Mouse (Mus musculus): ENCODE measurements around the gene Gjc2. TPM values are rescaled to one million over a fixed set of nuclear protein-coding genes. Genes with fewer than 3 reads are reported as not detected.
"Not testable (repeated sequence)": the region's sequence is repeated elsewhere in the genome, so short reads cannot be mapped to it uniquely, and the experiment has no call there.

Gjc2 gene
- polyA plus RNA-seq, 1 experiment from 2014 or later: not detected

DNA sequence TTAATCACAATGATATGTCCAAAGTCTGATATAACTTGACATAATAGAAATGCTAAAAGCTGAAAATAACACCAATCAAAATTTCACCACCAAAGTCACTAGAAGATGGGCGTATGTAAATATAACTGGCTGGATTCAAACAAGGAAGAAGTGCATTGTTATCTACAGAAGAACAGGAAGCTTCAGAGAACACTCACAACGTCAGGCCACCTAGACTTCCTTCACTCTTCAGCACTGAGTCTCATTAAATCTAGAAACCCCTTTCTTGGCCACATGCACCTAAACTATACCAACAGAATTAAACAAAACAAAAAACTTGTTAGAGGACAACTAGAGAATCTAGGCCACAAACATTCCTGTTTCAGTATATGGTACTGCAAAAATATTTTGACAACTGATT, 41.5 kb upstream of the Gjc2 start:
- no peaks in the 10 kb centered on the region for H3K36me3 ChIP-seq (ENCODE audit: control insufficient read depth, insufficient read depth, low read length)
- no peak for ATAC-seq (ENCODE audit: low read depth)
- H3K9me3 ChIP-seq (ENCODE audit: control insufficient read depth, low read length): no peaks in the 10 kb centered on the region
- no peaks in the 10 kb centered on the region for H3K27me3 ChIP-seq (ENCODE audit: control insufficient read depth, insufficient read depth, low read length)
- H3K9ac ChIP-seq (replicated peaks; ENCODE audit: low read depth, low read length): no peak overlapping the region
- H3K4me3 ChIP-seq (ENCODE audit: low read depth, low read length): no peak overlapping the region
- H3K4me2 ChIP-seq (ENCODE audit: low read depth, low read length): no peak overlapping the region
- WGBS: 75% methylated on average over 2 of the region's 2 CpGs
- peaks cover 28% of the 10 kb centered on the region for H3K4me1 ChIP-seq (ENCODE audit: control insufficient read depth, insufficient read depth, low read length)
- H3K27ac ChIP-seq (ENCODE audit: low read depth, low read length): no peak overlapping the region

DNA sequence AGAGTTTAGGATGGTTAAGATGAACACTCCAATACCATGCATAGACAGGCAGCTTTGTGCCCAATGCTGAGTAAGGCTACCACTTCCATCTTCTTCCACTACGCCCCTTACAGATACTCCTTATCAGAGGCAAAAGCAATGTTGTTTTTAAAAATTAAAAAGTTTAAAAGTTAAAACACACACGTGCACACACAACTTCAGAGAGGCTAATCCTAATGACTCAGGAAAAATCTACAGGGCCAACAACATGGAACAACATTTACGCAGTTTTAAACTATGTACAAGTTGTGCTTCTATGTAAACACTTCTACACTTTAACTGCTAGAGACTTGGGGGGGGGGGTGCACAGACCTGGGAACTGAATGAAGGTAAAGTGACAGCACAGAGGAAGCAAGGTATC, 41.0 kb upstream of the Gjc2 start:
- H3K9me3 ChIP-seq (ENCODE audit: control insufficient read depth, low read length): no peaks in the 10 kb centered on the region
- H3K27me3 ChIP-seq (ENCODE audit: control insufficient read depth, insufficient read depth, low read length): no peaks in the 10 kb centered on the region
- H3K9ac ChIP-seq (replicated peaks; ENCODE audit: low read depth, low read length): no peak overlapping the region
- no peak overlapping the region for H3K4me2 ChIP-seq (ENCODE audit: low read depth, low read length)
- H3K4me1 ChIP-seq (ENCODE audit: control insufficient read depth, insufficient read depth, low read length): peaks cover 28% of the 10 kb centered on the region
- H3K36me3 ChIP-seq (ENCODE audit: control insufficient read depth, insufficient read depth, low read length): no peaks in the 10 kb centered on the region
- no peak overlapping the region for H3K27ac ChIP-seq (ENCODE audit: low read depth, low read length)
- no peak overlapping the region for H3K4me3 ChIP-seq (ENCODE audit: low read depth, low read length)
- WGBS: 94% methylated on average over 3 of the region's 3 CpGs
- no peak for ATAC-seq (ENCODE audit: low read depth)

DNA sequence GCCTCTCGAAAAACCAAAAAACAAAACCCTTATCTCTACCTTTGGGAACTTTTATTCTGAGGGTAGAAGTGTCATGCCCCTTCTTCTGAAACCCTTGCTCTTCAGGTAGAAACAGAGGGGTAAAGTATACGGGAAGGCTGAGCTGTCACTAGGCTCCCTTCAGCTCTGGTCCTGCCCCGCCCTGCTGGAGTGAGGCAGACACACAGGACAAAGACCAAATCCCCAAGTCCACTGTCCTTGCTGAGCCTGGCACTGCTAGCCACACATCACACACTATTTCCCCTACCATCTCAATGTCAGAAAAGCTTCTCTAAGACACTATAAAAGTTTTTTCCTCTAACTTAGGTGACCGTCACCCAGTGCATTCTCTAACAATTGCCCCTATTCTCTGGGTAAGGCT, 39.3 kb upstream of the Gjc2 start:
- no peak overlapping the region for H3K4me3 ChIP-seq (ENCODE audit: low read depth, low read length)
- H3K27ac ChIP-seq (ENCODE audit: low read depth, low read length): no peak overlapping the region
- peaks cover 24% of the 10 kb centered on the region for H3K4me1 ChIP-seq (ENCODE audit: control insufficient read depth, insufficient read depth, low read length)
- H3K4me2 ChIP-seq (ENCODE audit: low read depth, low read length): no peak overlapping the region
- no peak overlapping the region for H3K9ac ChIP-seq (replicated peaks; ENCODE audit: low read depth, low read length)
- 94% methylated on average over 4 of the region's 4 CpGs for WGBS
- H3K36me3 ChIP-seq (ENCODE audit: control insufficient read depth, insufficient read depth, low read length): no peaks in the 10 kb centered on the region
- no peaks in the 10 kb centered on the region for H3K9me3 ChIP-seq (ENCODE audit: control insufficient read depth, low read length)
- no peak for ATAC-seq (ENCODE audit: low read depth)
- H3K27me3 ChIP-seq (ENCODE audit: control insufficient read depth, insufficient read depth, low read length): no peaks in the 10 kb centered on the region

DNA sequence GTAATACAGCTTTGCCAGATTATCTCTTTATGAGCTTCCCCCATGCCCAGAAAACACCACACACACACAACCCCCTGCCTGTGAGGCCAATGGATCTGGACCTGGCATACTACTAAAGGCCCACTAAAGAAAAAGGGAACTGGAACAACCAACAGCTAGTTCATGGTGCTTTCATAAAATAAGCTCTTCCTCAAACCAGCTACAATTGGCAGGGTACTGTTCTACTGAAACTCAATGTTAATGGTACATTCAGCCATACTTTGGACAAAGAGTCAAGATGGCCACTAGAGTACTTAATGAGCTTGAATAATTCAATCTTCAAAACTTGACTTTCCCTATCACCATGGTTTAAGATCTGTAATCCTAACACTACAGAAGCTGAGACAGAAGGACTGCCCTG, 38.6 kb upstream of the Gjc2 start:
- ATAC-seq (ENCODE audit: low read depth): no peak
- no peaks in the 10 kb centered on the region for H3K36me3 ChIP-seq (ENCODE audit: control insufficient read depth, insufficient read depth, low read length)
- peaks cover 17% of the 10 kb centered on the region for H3K4me1 ChIP-seq (ENCODE audit: control insufficient read depth, insufficient read depth, low read length)

DNA sequence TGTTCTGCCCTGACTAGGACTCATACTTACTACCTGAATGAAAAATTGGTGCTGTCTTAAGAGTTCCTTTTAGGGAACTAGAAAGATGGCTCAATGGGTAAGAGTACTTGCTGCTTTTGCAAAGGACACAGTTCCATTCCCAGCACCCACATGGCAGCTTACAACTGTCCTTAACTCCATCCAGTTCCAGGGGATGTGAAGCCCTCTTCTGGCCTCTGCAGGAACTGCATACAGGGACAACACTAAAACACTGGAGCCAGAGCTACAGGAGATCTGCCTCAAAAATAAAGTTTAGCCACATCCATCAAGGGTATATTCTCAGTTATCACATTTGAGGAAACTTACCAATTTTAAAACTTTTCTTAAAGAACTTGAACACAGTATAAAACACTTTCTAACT, 36.1 kb upstream of the Gjc2 start:
- ATAC-seq (ENCODE audit: low read depth): no peak
- Histone ChIP-seq H3K4me1 (ENCODE audit: control insufficient read depth, insufficient read depth, low read length) (no peaks in the 10 kb centered on the region; the same call in 1 of the 2 replicates), H3K27me3 (ENCODE audit: control insufficient read depth, insufficient read depth, low read length) (no peaks in the 10 kb centered on the region), H3K4me2 (ENCODE audit: low read depth, low read length) (no peak overlapping the region), H3K9ac (replicated peaks; ENCODE audit: low read depth, low read length) (no peak overlapping the region), H3K9me3 (ENCODE audit: control insufficient read depth, low read length) (no peaks in the 10 kb centered on the region), H3K27ac (ENCODE audit: low read depth, low read length) (no peak overlapping the region), H3K36me3 (ENCODE audit: control insufficient read depth, insufficient read depth, low read length) (no peaks in the 10 kb centered on the region), H3K4me3 (ENCODE audit: low read depth, low read length) (no peak overlapping the region)

More for the DNA sequence above, 38.6 kb upstream of the Gjc2 start:
- Histone ChIP-seq H3K9me3 (ENCODE audit: control insufficient read depth, low read length) (no peaks in the 10 kb centered on the region), H3K27ac (ENCODE audit: low read depth, low read length) (no peak overlapping the region), H3K4me3 (ENCODE audit: low read depth, low read length) (no peak overlapping the region), H3K27me3 (ENCODE audit: control insufficient read depth, insufficient read depth, low read length) (no peaks in the 10 kb centered on the region), H3K4me2 (ENCODE audit: low read depth, low read length) (no peak overlapping the region), H3K9ac (replicated peaks; ENCODE audit: low read depth, low read length) (no peak overlapping the region)

DNA sequence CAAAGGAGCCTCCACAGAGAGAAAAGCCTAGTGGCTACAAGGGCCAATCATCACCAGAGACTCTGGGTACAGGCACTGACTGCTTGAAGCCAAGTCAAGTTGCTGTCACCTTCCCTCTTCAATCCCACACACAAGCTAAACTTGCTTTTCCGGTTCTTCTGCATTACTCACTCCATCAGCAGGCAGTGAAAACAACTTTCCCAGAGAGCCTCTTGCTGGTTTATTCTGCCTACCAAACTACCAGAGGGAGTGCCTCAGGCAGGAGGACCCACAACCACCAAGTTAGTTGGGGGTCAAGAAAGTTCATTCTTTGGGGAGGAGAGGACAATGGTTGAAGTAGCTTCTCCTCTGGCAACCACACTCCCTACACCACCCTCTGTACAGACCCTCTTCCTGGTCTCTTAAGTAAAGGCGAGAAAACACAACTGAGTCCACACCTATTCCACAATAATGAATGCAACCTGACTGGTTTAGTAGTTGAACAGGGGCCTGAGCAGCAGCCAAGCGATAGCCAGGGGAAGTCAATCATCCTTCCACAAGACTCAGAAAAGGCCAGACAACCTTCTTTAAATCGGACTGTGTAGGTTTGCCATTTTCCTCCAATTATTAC, 35.5 kb upstream of the Gjc2 start:
- no peak overlapping the region for H3K27ac ChIP-seq (ENCODE audit: low read depth, low read length)
- WGBS: 89% methylated on average over 4 of the region's 4 CpGs
- H3K36me3 ChIP-seq (ENCODE audit: control insufficient read depth, insufficient read depth, low read length): no peaks in the 10 kb centered on the region
- H3K4me1 ChIP-seq (ENCODE audit: control insufficient read depth, insufficient read depth, low read length): no peaks in the 10 kb centered on the region; the same call in 1 of the 2 replicates
- no peak for ATAC-seq (ENCODE audit: low read depth)
- H3K9me3 ChIP-seq (ENCODE audit: control insufficient read depth, low read length): no peaks in the 10 kb centered on the region
- H3K4me3 ChIP-seq (ENCODE audit: low read depth, low read length): no peak overlapping the region
- H3K4me2 ChIP-seq (ENCODE audit: low read depth, low read length): no peak overlapping the region
- H3K27me3 ChIP-seq (ENCODE audit: control insufficient read depth, insufficient read depth, low read length): no peaks in the 10 kb centered on the region
- no peak overlapping the region for H3K9ac ChIP-seq (replicated peaks; ENCODE audit: low read depth, low read length)

DNA sequence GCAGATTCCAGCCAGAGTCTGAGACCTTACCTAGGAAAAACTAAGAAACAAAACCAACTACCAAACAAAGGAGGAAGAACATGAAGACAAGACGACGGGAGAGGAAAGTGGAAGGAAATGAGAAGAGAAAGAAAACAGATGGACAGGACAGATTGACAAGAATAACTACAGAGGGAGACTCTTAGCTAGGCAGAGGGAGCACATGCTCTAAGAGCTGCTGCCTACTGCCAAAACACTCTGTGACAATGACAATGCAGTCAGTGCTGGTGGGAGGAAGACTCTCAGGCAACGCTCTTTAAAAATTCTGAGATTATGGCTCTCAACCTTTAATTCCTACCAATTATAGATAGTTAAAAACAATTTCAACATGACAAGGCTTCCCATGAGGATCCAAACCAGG, 33.9 kb upstream of the Gjc2 start:
- H3K36me3 ChIP-seq (ENCODE audit: control insufficient read depth, insufficient read depth, low read length): 0 out of 2 replicates have a peak, but pooled peaks cover 4% of the 10 kb centered on the region
- no peaks in the 10 kb centered on the region for H3K9me3 ChIP-seq (ENCODE audit: control insufficient read depth, low read length)
- no peak overlapping the region for H3K4me3 ChIP-seq (ENCODE audit: low read depth, low read length)
- no peak overlapping the region for H3K27ac ChIP-seq (ENCODE audit: low read depth, low read length)
- no peaks in the 10 kb centered on the region for H3K27me3 ChIP-seq (ENCODE audit: control insufficient read depth, insufficient read depth, low read length)
- H3K9ac ChIP-seq (replicated peaks; ENCODE audit: low read depth, low read length): no peak overlapping the region
- H3K4me2 ChIP-seq (ENCODE audit: low read depth, low read length): no peak overlapping the region
- no peak for ATAC-seq (ENCODE audit: low read depth)
- WGBS: 85% methylated on average over 3 of the region's 3 CpGs
- no peaks in the 10 kb centered on the region for H3K4me1 ChIP-seq (ENCODE audit: control insufficient read depth, insufficient read depth, low read length)

DNA sequence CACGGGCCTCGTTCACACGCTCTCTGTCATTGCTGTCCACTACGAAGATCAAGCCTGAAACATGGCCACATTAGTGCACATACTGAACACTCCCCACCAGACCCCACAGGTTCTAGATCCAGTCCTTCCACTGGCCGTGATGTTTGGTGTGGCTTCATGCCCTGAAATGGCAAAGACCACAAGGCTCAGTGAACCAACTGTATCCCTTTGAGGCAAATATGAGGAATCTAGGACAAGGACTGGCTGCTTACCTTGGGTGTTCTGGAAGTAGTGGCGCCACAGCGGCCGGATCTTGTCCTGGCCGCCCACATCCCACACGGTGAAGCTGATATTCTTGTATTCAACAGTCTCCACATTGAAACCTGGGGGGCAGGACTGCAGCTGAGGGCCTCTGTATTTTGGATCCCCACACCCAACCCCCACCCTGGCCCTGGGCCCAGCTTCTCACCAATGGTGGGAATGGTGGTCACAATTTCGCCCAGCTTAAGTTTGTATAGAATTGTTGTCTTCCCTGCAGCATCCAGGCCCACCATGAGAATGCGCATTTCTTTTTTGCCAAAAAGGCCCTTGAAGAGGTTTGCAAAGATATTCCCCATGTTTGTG, 30.0 kb upstream of the Gjc2 start:
- Histone ChIP-seq H3K4me3 (ENCODE audit: low read depth, low read length) (no peak overlapping the region), H3K9ac (replicated peaks; ENCODE audit: low read depth, low read length) (no peak overlapping the region), H3K4me1 (ENCODE audit: control insufficient read depth, insufficient read depth, low read length) (peaks cover 9% of the 10 kb centered on the region), H3K27me3 (ENCODE audit: control insufficient read depth, insufficient read depth, low read length) (no peaks in the 10 kb centered on the region), H3K36me3 (ENCODE audit: control insufficient read depth, insufficient read depth, low read length) (peaks cover 19% of the 10 kb centered on the region), H3K4me2 (ENCODE audit: low read depth, low read length) (no peak overlapping the region), H3K9me3 (ENCODE audit: control insufficient read depth, low read length) (no peaks in the 10 kb centered on the region), H3K27ac (ENCODE audit: low read depth, low read length) (no peak overlapping the region)
- no peak for ATAC-seq (ENCODE audit: low read depth)
- 94% methylated on average over 12 of the region's 12 CpGs for WGBS

DNA sequence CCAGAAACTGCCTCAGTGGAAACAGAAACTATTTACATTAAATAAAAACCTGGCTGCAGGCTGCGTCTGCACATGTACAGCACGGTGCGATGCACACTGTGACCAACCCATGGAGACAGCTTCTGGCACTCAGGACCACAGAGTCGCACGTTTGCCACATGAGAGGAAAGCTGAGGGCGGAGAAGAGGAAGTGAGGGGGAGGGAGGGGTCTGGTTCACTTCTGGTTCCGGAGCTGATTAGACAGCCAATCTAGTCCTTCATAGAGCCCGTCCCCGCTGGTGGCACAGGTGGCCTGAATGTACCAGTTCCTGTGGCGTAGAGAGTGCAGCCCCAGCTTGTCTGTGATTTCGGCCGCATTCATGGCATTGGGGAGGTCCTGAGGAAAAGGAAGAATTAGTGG, 29.3 kb upstream of the Gjc2 start:
- H3K4me3 ChIP-seq (ENCODE audit: low read depth, low read length); H3K27ac ChIP-seq (ENCODE audit: low read depth, low read length); H3K27me3 ChIP-seq (ENCODE audit: control insufficient read depth, insufficient read depth, low read length); H3K9me3 ChIP-seq (ENCODE audit: control insufficient read depth, low read length); H3K4me1 ChIP-seq (ENCODE audit: control insufficient read depth, insufficient read depth, low read length); H3K4me2 ChIP-seq (ENCODE audit: low read depth, low read length); H3K9ac ChIP-seq (replicated peaks; ENCODE audit: low read depth, low read length); ATAC-seq (ENCODE audit: low read depth): not testable (repeated sequence)
- 86% methylated on average over 12 of the region's 12 CpGs for WGBS
- H3K36me3 ChIP-seq (ENCODE audit: control insufficient read depth, insufficient read depth, low read length): peaks cover 19% of the 10 kb centered on the region

Measured in neural tube, embryonic 14.5 days (tissue).